Mouse (Mus musculus) C2C12 (cell line): ENCODE measurements at regions not wholly inside any gene's neighbourhood (a gene's known extent, or its start where the extent isn't known, plus 50 kb on each side); places are given as distances from the start of the nearest gene placed in this dataset.

ENCODE experiments used
- H3K27me3 ChIP-seq: one replicate; pipeline ENCODE4 v1.6.1; 2011; ENCODE audit not compliant: control insufficient read depth, insufficient read depth, insufficient read length
- H3K36me3 ChIP-seq: one replicate; pipeline ENCODE4 v1.6.1; 2011; ENCODE audit not compliant: control insufficient read depth, insufficient read depth
- H3K4me3 ChIP-seq: one replicate; pipeline ENCODE4 v1.5.1; 2011; ENCODE audit warnings: mild to moderate bottlenecking, control low read depth; ENCODE audit not compliant: poor library complexity, insufficient read depth, severe bottlenecking
- H3K79me2 ChIP-seq: one replicate; pipeline ENCODE4 v1.6.1; 2011; ENCODE audit not compliant: control insufficient read depth, insufficient read depth
- H3K79me3 ChIP-seq: one replicate; pipeline ENCODE4 v1.6.1; 2011; ENCODE audit warnings: low read depth, control low read depth
- H3ac ChIP-seq: one replicate; pipeline ENCODE3; 2011; ENCODE audit warnings: low read depth; ENCODE audit not compliant: control insufficient read depth, insufficient read length
- CEBPB ChIP-seq: IDR thresholded peaks from one replicate; pipeline ENCODE4 v1.6.1; 2011; ENCODE audit warnings: low read depth, mild to moderate bottlenecking, control low read depth, moderate library complexity
- CTCF ChIP-seq: IDR thresholded peaks from one replicate; pipeline ENCODE4 v1.5.1; 2011; ENCODE audit not compliant: control insufficient read depth, insufficient read depth, insufficient read length
- FOSL1 ChIP-seq: IDR thresholded peaks from one replicate; pipeline ENCODE4 v1.8.0; 2011; ENCODE audit warnings: mild to moderate bottlenecking, low read length; ENCODE audit not compliant: poor library complexity, insufficient read depth, severe bottlenecking
- MAX ChIP-seq: IDR thresholded peaks from one replicate; pipeline ENCODE4 v1.6.1; 2011; ENCODE audit warnings: mild to moderate bottlenecking, control low read depth
- MYOD1 ChIP-seq: IDR thresholded peaks from one replicate; pipeline ENCODE4 v1.6.1; 2011; ENCODE audit warnings: low read depth; ENCODE audit not compliant: control insufficient read depth, insufficient read length
- MYOG ChIP-seq: IDR thresholded peaks from one replicate; pipeline ENCODE4 v1.6.1; 2011; ENCODE audit not compliant: control insufficient read depth, insufficient read length; ENCODE audit errors: extremely low read depth
- USF1 ChIP-seq: IDR thresholded peaks from one replicate; pipeline ENCODE4 v1.6.1; 2011; ENCODE audit warnings: low read depth, mild to moderate bottlenecking, control low read depth, moderate library complexity

DNA sequence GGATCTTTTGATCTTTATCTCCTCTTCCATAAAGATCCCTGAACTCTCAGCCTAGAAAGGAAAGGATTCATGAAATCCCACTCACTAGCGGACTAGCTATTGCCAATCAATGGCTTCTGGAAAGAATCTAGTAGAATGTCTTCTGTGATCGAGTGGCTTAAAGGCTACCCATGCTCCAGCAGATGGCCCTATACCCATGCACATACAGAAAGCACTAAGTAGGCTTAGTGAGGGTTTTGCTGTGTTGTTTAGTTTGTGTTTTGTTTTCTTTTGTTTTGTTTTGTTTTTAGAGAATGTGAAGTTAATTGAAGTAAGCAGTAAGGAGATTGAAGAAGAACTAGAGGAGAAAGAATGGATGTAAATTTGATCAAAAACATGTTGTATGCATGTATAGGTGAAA, 187.5 kb downstream of the Kctd12 start:
- no peak for TF ChIP-seq CTCF
- no peak for TF ChIP-seq FOSL1
- Histone ChIP-seq H3K36me3 (no peaks in the 10 kb centered on the region), H3K79me2 (no peaks in the 10 kb centered on the region), H3ac (no peak overlapping the region), H3K79me3 (no peaks in the 10 kb centered on the region), H3K4me3 (no peak overlapping the region), H3K27me3 (no peaks in the 10 kb centered on the region)

DNA sequence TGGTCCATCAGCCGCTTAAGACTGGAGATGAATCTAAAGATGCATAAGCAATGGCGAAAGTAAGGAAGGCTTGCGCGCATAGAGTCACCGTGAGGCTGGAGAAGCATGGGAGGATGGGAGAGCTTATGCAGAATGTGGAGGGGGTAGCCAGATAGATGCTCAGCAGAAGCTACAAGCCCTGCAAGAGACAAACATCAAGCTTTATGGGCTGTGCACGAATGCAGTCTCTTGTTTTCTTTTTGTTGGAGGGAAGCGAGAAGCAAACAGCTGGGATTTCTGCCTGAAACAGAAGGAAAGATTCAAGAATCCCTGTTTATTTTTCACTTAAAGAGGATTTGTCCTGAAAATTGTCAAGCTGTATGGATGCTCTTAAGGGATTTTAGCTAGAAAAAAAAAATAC, 188.7 kb downstream of the Kctd12 start:
- H3K79me2 ChIP-seq, result no peaks in the 10 kb centered on the region
- no peak overlapping the region for H3K4me3 ChIP-seq
- no peaks in the 10 kb centered on the region for H3K79me3 ChIP-seq
- no peaks in the 10 kb centered on the region for H3K27me3 ChIP-seq
- H3K36me3 ChIP-seq, result no peaks in the 10 kb centered on the region
- TF ChIP-seq MYOG, result no peak
- no peak for TF ChIP-seq FOSL1
- TF ChIP-seq MYOD1, result no peak
- TF ChIP-seq USF1, result no peak
- no peak for TF ChIP-seq CTCF
- TF ChIP-seq MAX, result no peak
- no peak for TF ChIP-seq CEBPB
- no peak overlapping the region for H3ac ChIP-seq

DNA sequence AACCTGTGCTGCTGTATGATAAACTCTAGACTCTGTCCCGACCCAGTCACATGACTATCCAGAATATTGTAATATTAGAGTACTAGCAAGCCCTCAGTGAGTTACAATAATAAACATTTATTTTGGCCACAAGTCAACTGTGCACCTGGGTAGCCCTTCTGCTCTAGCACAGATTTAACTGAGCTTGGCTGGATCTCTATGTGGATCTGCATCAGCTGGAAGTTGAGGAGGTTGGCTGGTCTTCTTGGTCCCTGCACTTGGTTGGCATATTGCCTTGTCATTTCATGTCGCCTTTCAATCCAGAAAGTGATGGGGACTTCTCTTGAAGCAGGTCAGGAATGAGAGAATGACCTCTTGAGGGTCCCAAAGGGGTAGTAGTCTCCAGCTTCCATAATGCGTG, 191.5 kb downstream of the Kctd12 start:
- no peak overlapping the region for H3ac ChIP-seq
- no peak for TF ChIP-seq MYOG
- TF ChIP-seq MYOD1, result no peak
- no peak for TF ChIP-seq CTCF
- no peak for TF ChIP-seq MAX
- no peak for TF ChIP-seq FOSL1
- no peak for TF ChIP-seq USF1
- TF ChIP-seq CEBPB, result no peak
- no peaks in the 10 kb centered on the region for H3K36me3 ChIP-seq
- H3K79me2 ChIP-seq, result no peaks in the 10 kb centered on the region
- no peak overlapping the region for H3K4me3 ChIP-seq
- no peaks in the 10 kb centered on the region for H3K27me3 ChIP-seq
- no peaks in the 10 kb centered on the region for H3K79me3 ChIP-seq

DNA sequence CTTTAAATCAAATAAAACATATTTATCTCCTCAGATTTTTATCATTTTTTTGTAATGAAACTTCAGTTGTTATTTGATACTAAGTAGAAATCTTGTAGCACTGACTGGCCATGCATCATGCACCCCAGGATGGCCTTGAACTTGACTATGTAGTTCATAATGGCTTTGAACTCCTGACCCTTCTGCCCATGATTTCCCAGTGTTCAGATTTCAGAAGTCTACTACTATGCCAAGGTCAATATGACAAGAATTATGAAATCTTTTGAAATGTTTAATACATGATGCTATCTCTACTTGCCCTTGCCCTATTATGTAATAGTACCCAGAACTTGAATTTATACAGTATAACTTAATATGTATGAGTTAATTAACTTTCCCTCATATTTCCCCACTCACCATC, 200.2 kb downstream of the Kctd12 start:
- Histone ChIP-seq H3K36me3 (no peaks in the 10 kb centered on the region), H3ac (no peak overlapping the region), H3K27me3 (no peaks in the 10 kb centered on the region), H3K4me3 (no peak overlapping the region), H3K79me2 (no peaks in the 10 kb centered on the region), H3K79me3 (no peaks in the 10 kb centered on the region)
- TF ChIP-seq USF1 (no peak), MAX (no peak), CEBPB (no peak), MYOD1 (no peak), CTCF (no peak), MYOG (no peak), FOSL1 (no peak)

DNA sequence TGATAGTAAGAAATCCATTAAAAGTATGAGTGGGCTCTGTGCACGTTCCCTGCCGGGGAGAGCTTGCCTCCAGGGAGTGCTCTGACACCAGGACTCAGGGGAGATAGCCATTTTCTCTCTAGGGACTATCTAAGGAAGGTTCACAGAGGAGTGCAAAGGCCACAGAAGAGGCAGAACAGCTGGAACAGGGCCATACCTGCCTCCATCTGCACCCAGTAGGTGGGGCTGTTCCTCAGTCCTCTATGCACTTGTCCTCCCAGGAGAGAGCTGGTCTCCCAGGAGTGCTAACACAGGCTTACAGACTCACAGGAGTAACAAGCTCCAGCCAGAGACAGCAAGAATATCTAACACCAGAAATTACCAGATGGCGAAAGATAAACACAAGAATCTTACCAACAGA, 212.7 kb downstream of the Kctd12 start:
- H3K79me3 ChIP-seq, result no peaks in the 10 kb centered on the region
- no peak for TF ChIP-seq MYOD1
- no peak for TF ChIP-seq MYOG
- TF ChIP-seq MAX, result no peak
- TF ChIP-seq USF1, result no peak

DNA sequence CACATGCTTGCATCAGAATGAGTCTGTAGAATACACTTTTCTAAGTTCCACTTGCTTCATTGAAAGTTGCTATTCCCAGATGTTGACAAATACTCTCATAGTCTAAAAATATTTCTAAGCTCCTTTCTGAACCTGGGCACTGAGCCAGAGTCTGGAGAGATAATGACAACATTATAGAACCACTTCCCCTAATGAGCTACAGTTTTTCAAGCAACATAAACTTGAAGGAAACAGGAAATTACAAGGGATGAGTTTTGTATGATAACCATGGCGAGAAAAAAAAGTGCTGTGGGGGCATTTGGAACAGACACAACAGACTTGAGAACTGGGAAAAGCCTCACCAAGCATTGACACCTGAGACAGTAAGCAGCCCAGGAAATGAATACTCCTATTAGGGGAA, 233.8 kb downstream of the Kctd12 start:
- no peak for TF ChIP-seq USF1
- no peak for TF ChIP-seq MYOD1
- no peak for TF ChIP-seq MAX
- TF ChIP-seq CTCF, result no peak
- TF ChIP-seq MYOG, result no peak
- TF ChIP-seq CEBPB, result no peak

More for the DNA sequence above, 212.7 kb downstream of the Kctd12 start:
- Histone ChIP-seq H3K4me3 (no peak overlapping the region), H3K27me3 (no peaks in the 10 kb centered on the region), H3K79me2 (no peaks in the 10 kb centered on the region), H3ac (no peak overlapping the region), H3K36me3 (no peaks in the 10 kb centered on the region)

More for the DNA sequence above, 233.8 kb downstream of the Kctd12 start:
- no peaks in the 10 kb centered on the region for H3K36me3 ChIP-seq
- no peaks in the 10 kb centered on the region for H3K79me3 ChIP-seq
- no peaks in the 10 kb centered on the region for H3K27me3 ChIP-seq
- no peak overlapping the region for H3ac ChIP-seq
- no peaks in the 10 kb centered on the region for H3K79me2 ChIP-seq
- no peak overlapping the region for H3K4me3 ChIP-seq
